Mouse (Mus musculus) hindbrain, embryonic 11.5 days (tissue): ENCODE measurements around the gene Nrxn3. TPM values are rescaled to one million over a fixed set of nuclear protein-coding genes. Genes with fewer than 3 reads are reported as not detected.

Experiments
- ATAC-seq: fragments of 200-750 bp; cut with Nextera tagmentation; 2 replicates; pipeline ENCODE4 v1.8.0; 2017; ENCODE audit warnings: mild to moderate bottlenecking, moderate TSS enrichment, moderate library complexity; ENCODE audit not compliant: low FRiP score
- DNase-seq: peaks from one replicate; pipeline ENCODE4 v3.0.0-alpha.2; 2015; ENCODE audit warnings: low spot score
- H3K27ac ChIP-seq: fragments of 300-500 bp; sonication (generic); 2 replicates; pipeline ENCODE4 v1.5.1; 2014; ENCODE audit warnings: mild to moderate bottlenecking, low read depth, low read length
- H3K27me3 ChIP-seq: fragments of 300-500 bp; sonication (generic); 2 replicates; pipeline ENCODE4 v1.6.1; 2014; ENCODE audit warnings: mild to moderate bottlenecking, low read length, moderate library complexity, mixed read lengths; ENCODE audit not compliant: control insufficient read depth, insufficient read depth
- H3K36me3 ChIP-seq: fragments of 300-500 bp; sonication (generic); 2 replicates; pipeline ENCODE4 v1.6.1; 2014; ENCODE audit warnings: mild to moderate bottlenecking, low read length, moderate library complexity, mixed read lengths; ENCODE audit not compliant: control insufficient read depth, insufficient read depth
- H3K4me1 ChIP-seq: fragments of 300-500 bp; sonication (generic); replicated peaks from 2 replicates; pipeline ENCODE4 v1.6.1; 2014; ENCODE audit warnings: low read length, mixed read lengths; ENCODE audit not compliant: control insufficient read depth, insufficient read depth
- H3K4me2 ChIP-seq: fragments of 300-500 bp; sonication (generic); replicated peaks from 2 replicates; pipeline ENCODE4 v1.6.1; 2014; ENCODE audit warnings: mild to moderate bottlenecking, low read depth, low read length
- H3K4me3 ChIP-seq: fragments of 300-500 bp; sonication (generic); 2 replicates; pipeline ENCODE4 v1.5.1; 2014; ENCODE audit warnings: low read depth, low read length
- H3K9ac ChIP-seq: fragments of 300-500 bp; sonication (generic); 2 replicates; pipeline ENCODE4 v1.6.1; 2014; ENCODE audit warnings: low read depth, low read length
- H3K9me3 ChIP-seq: fragments of 300-500 bp; sonication (generic); 2 replicates; pipeline ENCODE4 v1.6.1; 2016; ENCODE audit warnings: low read length; ENCODE audit not compliant: control insufficient read depth
- WGBS: fragments of 180-500 bp; shearing (Covaris S2); extraction: QIAGEN DNeasy Blood & Tissue Kit; methylation state at CpG from one replicate; pipeline ENCODE4 v1.1.7; 2014; 5-methylcytosine and 5-hydroxymethylcytosine counted together
- polyA plus RNA-seq: library from polyadenylated mRNA; unstranded; fragments of >200 nt; fragmentation: Nextera tagmentation; extraction: Ambion mirVana; gene quantifications from 2 replicates; pipeline ENCODE4 v1.2.1, GENCODE M21; 2014

Gene Nrxn3
- polyA plus RNA-seq, 1 experiment from 2014 or later = 52.4 TPM

- no peak overlapping the region for H3K4me2 ChIP-seq
- DNase-seq (no peak), ATAC-seq (no peak)
Measured at GRCm38 (mm10) chr12:90236093-90236492, 1513.4 kb downstream of the Nrxn3 start.

GRCm38 (mm10) chr12:90260301-90260700 is 1537.6 kb downstream of the Nrxn3 start:
- Histone ChIP-seq H3K4me3 (no peak overlapping the region), H3K4me1 (no peaks in the 10 kb centered on the region), H3K27me3 (no peaks in the 10 kb centered on the region), H3K4me2 (no peak overlapping the region), H3K27ac (no peak overlapping the region), H3K36me3 (no peaks in the 10 kb centered on the region), H3K9me3 (no peaks in the 10 kb centered on the region), H3K9ac (no peak overlapping the region)
- no peak for DNase-seq
- no peak for ATAC-seq
- 64% methylated on average over 4 of the region's 4 CpGs for WGBS

More at GRCm38 (mm10) chr12:90236093-90236492, 1513.4 kb downstream of the Nrxn3 start:
- Histone ChIP-seq H3K27me3 (no peaks in the 10 kb centered on the region), H3K36me3 (no peaks in the 10 kb centered on the region), H3K9me3 (no peaks in the 10 kb centered on the region), H3K4me1 (no peaks in the 10 kb centered on the region), H3K27ac (no peak overlapping the region), H3K9ac (no peak overlapping the region), H3K4me3 (no peak overlapping the region)
- WGBS = 85% methylated on average over 5 of the region's 5 CpGs

GRCm38 (mm10) chr12:90268111-90268510 is 1545.4 kb downstream of the Nrxn3 start:
- H3K4me3 ChIP-seq = no peak overlapping the region
- DNase-seq (no peak), ATAC-seq (no peak)
- no peaks in the 10 kb centered on the region for H3K9me3 ChIP-seq
- H3K4me2 ChIP-seq = no peak overlapping the region
- WGBS = 91% methylated on average over 2 of the region's 2 CpGs
- no peak overlapping the region for H3K9ac ChIP-seq
- H3K4me1 ChIP-seq = no peaks in the 10 kb centered on the region
- H3K36me3 ChIP-seq = no peaks in the 10 kb centered on the region
- H3K27me3 ChIP-seq = no peaks in the 10 kb centered on the region
- H3K27ac ChIP-seq = no peak overlapping the region

- ATAC-seq = no peak
- DNase-seq = no peak
- H3K4me1 ChIP-seq = no peaks in the 10 kb centered on the region
Measured at GRCm38 (mm10) chr12:90270763-90271379, 1548.2 kb downstream of the Nrxn3 start.

GRCm38 (mm10) chr12:90274621-90275236 is 1552.1 kb downstream of the Nrxn3 start:
- ATAC-seq = no peak

More at GRCm38 (mm10) chr12:90270763-90271379, 1548.2 kb downstream of the Nrxn3 start:
- Histone ChIP-seq H3K36me3 (no peaks in the 10 kb centered on the region), H3K27ac (no peak overlapping the region), H3K4me2 (no peak overlapping the region), H3K9ac (no peak overlapping the region), H3K9me3 (no peaks in the 10 kb centered on the region), H3K27me3 (no peaks in the 10 kb centered on the region), H3K4me3 (no peak overlapping the region)

GRCm38 (mm10) chr12:90281236-90281635 is 1558.6 kb downstream of the Nrxn3 start:
- DNase-seq (no peak), ATAC-seq (no peak)
- Histone ChIP-seq H3K27me3 (no peaks in the 10 kb centered on the region), H3K9me3 (no peaks in the 10 kb centered on the region), H3K9ac (no peak overlapping the region), H3K4me1 (no peaks in the 10 kb centered on the region), H3K4me3 (no peak overlapping the region), H3K4me2 (no peak overlapping the region), H3K36me3 (no peaks in the 10 kb centered on the region), H3K27ac (no peak overlapping the region)
- WGBS = 98% methylated on average over 1 of the region's 1 CpGs

More at GRCm38 (mm10) chr12:90274621-90275236, 1552.1 kb downstream of the Nrxn3 start:
- WGBS = 84% methylated on average over 7 of the region's 7 CpGs
- Histone ChIP-seq H3K4me1 (no peaks in the 10 kb centered on the region), H3K36me3 (no peaks in the 10 kb centered on the region), H3K27me3 (no peaks in the 10 kb centered on the region), H3K27ac (no peak overlapping the region), H3K4me2 (no peak overlapping the region), H3K9ac (no peak overlapping the region), H3K9me3 (no peaks in the 10 kb centered on the region), H3K4me3 (no peak overlapping the region)
- no peak for DNase-seq

GRCm38 (mm10) chr12:90283022-90283421 is 1560.3 kb downstream of the Nrxn3 start:
- Histone ChIP-seq H3K27me3 (no peaks in the 10 kb centered on the region), H3K27ac (no peak overlapping the region), H3K4me2 (no peak overlapping the region), H3K9me3 (no peaks in the 10 kb centered on the region), H3K9ac (no peak overlapping the region), H3K4me3 (no peak overlapping the region), H3K36me3 (no peaks in the 10 kb centered on the region), H3K4me1 (no peaks in the 10 kb centered on the region)
- 79% methylated on average over 5 of the region's 5 CpGs for WGBS
- DNase-seq (no peak), ATAC-seq (no peak)

- H3K4me1 ChIP-seq = no peaks in the 10 kb centered on the region
- WGBS = 83% methylated on average over 1 of the region's 1 CpGs
- no peak overlapping the region for H3K4me2 ChIP-seq
- no peak overlapping the region for H3K27ac ChIP-seq
- no peak for ATAC-seq
- no peaks in the 10 kb centered on the region for H3K36me3 ChIP-seq
- no peak overlapping the region for H3K4me3 ChIP-seq
- DNase-seq = no peak
- no peaks in the 10 kb centered on the region for H3K27me3 ChIP-seq
- no peaks in the 10 kb centered on the region for H3K9me3 ChIP-seq
- no peak overlapping the region for H3K9ac ChIP-seq
Measured at GRCm38 (mm10) chr12:90302671-90303070, 1580.0 kb downstream of the Nrxn3 start.

- H3K4me3 ChIP-seq = no peak overlapping the region
- 91% methylated on average over 15 of the region's 15 CpGs for WGBS
- no peaks in the 10 kb centered on the region for H3K27me3 ChIP-seq
- H3K27ac ChIP-seq = no peak overlapping the region
- H3K9me3 ChIP-seq = no peaks in the 10 kb centered on the region
- no peak overlapping the region for H3K4me2 ChIP-seq
- no peak overlapping the region for H3K9ac ChIP-seq
- H3K4me1 ChIP-seq = no peaks in the 10 kb centered on the region
- ATAC-seq (no peak), DNase-seq (no peak)
- no peaks in the 10 kb centered on the region for H3K36me3 ChIP-seq
Measured at GRCm38 (mm10) chr12:90331806-90332205, 1609.1 kb downstream of the Nrxn3 start.
